Mouse (Mus musculus) heart, embryonic 12.5 days (tissue): ENCODE data around the gene Gm10282. TPM values are rescaled to one million over a fixed set of nuclear protein-coding genes. Genes with fewer than 3 reads are reported as not detected.

Experiments
- ATAC-seq: fragments of 200-750 bp; cut with Nextera tagmentation; 2 replicates; pipeline ENCODE4 v1.8.0; 2017; ENCODE audit warnings: moderate TSS enrichment, moderate library complexity; ENCODE audit not compliant: insufficient number of reproducible peaks, low FRiP score
- H3K27ac ChIP-seq: fragments of 300-500 bp; sonication (generic); 2 replicates; pipeline ENCODE4 v1.5.1; 2016; ENCODE audit warnings: mild to moderate bottlenecking, moderate library complexity; ENCODE audit not compliant: poor library complexity, severe bottlenecking
- H3K27me3 ChIP-seq: fragments of 300-500 bp; sonication (generic); replicated peaks from 2 replicates; pipeline ENCODE4 v1.6.1; 2016; ENCODE audit warnings: mild to moderate bottlenecking, moderate library complexity
- H3K36me3 ChIP-seq: fragments of 300-500 bp; sonication (generic); 2 replicates; pipeline ENCODE4 v1.6.1; 2016; ENCODE audit warnings: mild to moderate bottlenecking, moderate library complexity
- H3K4me1 ChIP-seq: fragments of 300-500 bp; sonication (generic); replicated peaks from 2 replicates; pipeline ENCODE4 v1.6.1; 2016; ENCODE audit warnings: mild to moderate bottlenecking
- H3K4me2 ChIP-seq: fragments of 300-500 bp; sonication (generic); 2 replicates; pipeline ENCODE4 v1.6.1; 2016; ENCODE audit warnings: mild to moderate bottlenecking, moderate library complexity
- H3K4me3 ChIP-seq: fragments of 300-500 bp; sonication (generic); 2 replicates; pipeline ENCODE4 v1.5.1; 2016; ENCODE audit warnings: mild to moderate bottlenecking
- H3K9ac ChIP-seq: fragments of 300-500 bp; sonication (generic); 2 replicates; pipeline ENCODE4 v1.6.1; 2016; ENCODE audit warnings: mild to moderate bottlenecking, moderate library complexity
- H3K9me3 ChIP-seq: fragments of 300-500 bp; sonication (generic); replicated peaks from 2 replicates; pipeline ENCODE4 v1.6.1; 2016; ENCODE audit warnings: mild to moderate bottlenecking, moderate library complexity
- WGBS: fragments of 180-500 bp; shearing (Covaris S2); methylation state at CpG from one replicate; pipeline ENCODE4 v1.1.7; 2016; 5-methylcytosine and 5-hydroxymethylcytosine counted together
- polyA plus RNA-seq: library from polyadenylated mRNA; unstranded; fragments of >200 nt; fragmentation: Nextera tagmentation; extraction: Ambion mirVana; gene quantifications from 2 replicates; pipeline ENCODE4 v1.2.1, GENCODE M21; 2016

The Gm10282 gene
- polyA plus RNA-seq, 1 experiment from 2014 or later = 17.1 TPM

GRCm38 (mm10) chr8:72271691-72272090 lies 33.4 kb downstream of the Gm10282 start:
- H3K4me3 ChIP-seq = no peak overlapping the region
- H3K4me2 ChIP-seq = no peak overlapping the region
- no peak overlapping the region for H3K27ac ChIP-seq
- no peaks in the 10 kb centered on the region for H3K36me3 ChIP-seq
- WGBS = 69% methylated on average over 3 of the region's 3 CpGs
- no peak overlapping the region for H3K9ac ChIP-seq
- ATAC-seq = no peak
- H3K9me3 ChIP-seq = 0 out of 2 replicates have a peak, but pooled peaks cover 3% of the 10 kb centered on the region
- peaks cover 13% of the 10 kb centered on the region for H3K4me1 ChIP-seq
- H3K27me3 ChIP-seq = no peaks in the 10 kb centered on the region

DNA sequence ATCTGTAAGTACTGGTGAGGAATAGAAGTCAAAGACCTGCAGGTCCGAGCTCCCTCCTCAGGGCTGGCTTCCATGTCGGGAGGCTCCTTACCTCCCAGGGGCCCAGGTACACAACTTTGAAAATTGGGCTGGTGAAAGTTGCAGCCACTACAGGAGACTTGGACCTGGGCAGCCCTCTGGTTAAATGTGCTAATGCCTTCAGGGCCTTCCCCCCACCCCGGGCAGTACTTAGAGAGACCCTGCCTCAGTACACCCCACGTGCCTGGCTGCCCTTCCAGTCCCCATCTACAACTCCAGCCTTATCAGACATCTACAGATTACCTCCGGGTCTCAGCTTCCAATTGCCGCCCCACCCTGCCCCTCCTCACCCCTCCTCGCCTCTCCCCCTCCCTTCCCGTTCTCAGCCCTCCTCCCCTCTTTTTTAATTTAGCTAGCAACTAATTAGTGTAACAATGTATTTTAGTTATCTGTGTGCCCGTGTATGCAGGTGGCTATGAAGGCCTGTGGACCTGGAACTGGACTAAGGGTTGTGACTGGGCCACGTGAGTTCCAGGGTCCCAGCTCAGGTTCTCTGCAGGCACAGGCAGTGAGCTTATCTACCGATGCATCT lies 33.9 kb downstream of the Gm10282 start:
- H3K36me3 ChIP-seq = no peaks in the 10 kb centered on the region
- H3K9ac ChIP-seq = no peak overlapping the region
- no peak overlapping the region for H3K4me2 ChIP-seq
- H3K4me1 ChIP-seq = peaks cover 13% of the 10 kb centered on the region
- 52% methylated on average over 11 of the region's 11 CpGs for WGBS
- no peaks in the 10 kb centered on the region for H3K27me3 ChIP-seq
- H3K9me3 ChIP-seq = 0 out of 2 replicates have a peak, but pooled peaks cover 3% of the 10 kb centered on the region
- H3K4me3 ChIP-seq = no peak overlapping the region
- H3K27ac ChIP-seq = no peak overlapping the region
- no peak for ATAC-seq

GRCm38 (mm10) chr8:72270606-72271005 lies 34.5 kb downstream of the Gm10282 start:
- no peaks in the 10 kb centered on the region for H3K36me3 ChIP-seq
- no peaks in the 10 kb centered on the region for H3K27me3 ChIP-seq
- WGBS = 85% methylated on average over 12 of the region's 12 CpGs
- H3K27ac ChIP-seq = no peak overlapping the region
- no peak overlapping the region for H3K4me2 ChIP-seq
- no peak overlapping the region for H3K9ac ChIP-seq
- H3K9me3 ChIP-seq = 0 out of 2 replicates have a peak, but pooled peaks cover 3% of the 10 kb centered on the region
- H3K4me3 ChIP-seq = no peak overlapping the region
- ATAC-seq = no peak
- H3K4me1 ChIP-seq = peaks cover 13% of the 10 kb centered on the region

DNA sequence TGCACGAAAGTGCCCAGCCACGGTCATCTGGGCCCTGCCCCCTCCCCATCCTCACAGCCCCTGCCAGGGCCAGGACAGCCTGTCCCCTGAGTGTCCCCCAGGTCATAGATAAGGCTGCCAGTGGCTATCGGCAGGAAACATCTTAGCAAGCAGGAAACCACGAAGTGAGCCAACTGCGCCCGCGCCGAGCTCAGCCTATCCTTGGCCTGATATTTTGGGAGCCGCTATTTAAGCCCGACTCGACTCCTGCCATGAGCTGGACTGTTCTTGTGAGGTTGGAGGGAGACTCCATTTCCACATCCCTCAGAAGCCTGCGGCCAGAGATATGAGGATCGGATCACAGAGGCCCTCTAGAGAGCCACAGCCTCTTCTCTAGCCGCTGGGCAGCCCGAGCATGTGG lies 36.7 kb downstream of the Gm10282 start:
- H3K9ac ChIP-seq = peak overlapping the region; percentile 47; the same call in 1 of the 2 replicates
- no peak overlapping the region for H3K4me3 ChIP-seq
- ATAC-seq = peak; percentile 88
- H3K4me2 ChIP-seq = peak overlapping the region; percentile 36
- peak overlapping the region; percentile 88 for H3K27ac ChIP-seq
- H3K36me3 ChIP-seq = no peaks in the 10 kb centered on the region
- peaks cover 13% of the 10 kb centered on the region for H3K4me1 ChIP-seq
- 0 out of 2 replicates have a peak, but pooled peaks cover 3% of the 10 kb centered on the region for H3K9me3 ChIP-seq
- no peaks in the 10 kb centered on the region for H3K27me3 ChIP-seq
- WGBS = 27% methylated on average over 15 of the region's 15 CpGs

DNA sequence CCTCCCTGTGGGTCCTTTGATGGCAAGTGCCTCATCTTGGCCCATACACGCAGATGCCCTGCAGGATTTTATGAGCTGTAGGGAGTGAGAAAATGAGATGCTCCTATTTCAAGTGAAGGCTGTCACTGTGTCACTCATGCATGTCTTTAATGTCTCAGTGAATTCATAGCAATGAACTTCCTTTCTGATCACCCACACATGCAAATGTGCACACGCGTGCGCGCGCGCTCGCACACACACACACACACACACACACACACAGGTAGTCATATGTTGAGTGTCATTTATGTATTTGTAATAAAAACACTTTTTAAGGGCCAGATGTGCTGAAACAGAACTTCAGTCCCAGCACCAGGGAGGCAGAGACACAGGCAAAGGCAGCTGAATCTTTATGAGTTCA lies 38.0 kb downstream of the Gm10282 start:
- Histone ChIP-seq H3K4me3 (no peak overlapping the region), H3K9ac (no peak overlapping the region), H3K4me1 (peaks cover 13% of the 10 kb centered on the region), H3K27me3 (no peaks in the 10 kb centered on the region), H3K9me3 (no peaks in the 10 kb centered on the region), H3K27ac (no peak overlapping the region), H3K4me2 (no peak overlapping the region), H3K36me3 (no peaks in the 10 kb centered on the region)
- no peak for ATAC-seq
- WGBS = 91% methylated on average over 8 of the region's 8 CpGs

- Histone ChIP-seq H3K9me3 (no peaks in the 10 kb centered on the region), H3K4me3 (no peak overlapping the region), H3K4me2 (no peak overlapping the region), H3K4me1 (peaks cover 13% of the 10 kb centered on the region), H3K9ac (no peak overlapping the region), H3K36me3 (no peaks in the 10 kb centered on the region), H3K27me3 (no peaks in the 10 kb centered on the region), H3K27ac (no peak overlapping the region)
- no peak for ATAC-seq
These were observed 38.4 kb downstream of the Gm10282 start for GRCm38 (mm10) chr8:72266671-72267070.

DNA sequence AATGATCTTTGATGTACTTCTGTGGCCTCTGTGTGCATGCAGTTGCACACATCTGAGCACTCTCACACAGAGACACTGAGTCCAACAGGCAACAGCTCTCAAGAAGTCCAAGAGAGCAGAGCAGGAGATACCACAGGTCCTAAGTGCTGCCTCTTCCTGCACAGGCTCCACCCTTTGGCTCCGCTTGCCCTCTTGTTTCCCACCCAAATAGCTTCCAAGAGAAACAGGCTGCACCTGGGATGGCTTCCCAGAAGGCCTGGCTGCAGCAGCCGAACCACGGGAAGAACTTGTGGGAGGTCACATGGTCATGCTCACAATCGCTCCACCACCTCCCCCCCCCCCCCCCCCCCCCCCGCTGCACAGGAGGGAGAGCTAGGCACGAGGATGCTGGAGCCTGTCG lies 39.7 kb downstream of the Gm10282 start:
- H3K27ac ChIP-seq = no peak overlapping the region
- WGBS = 39% methylated on average over 6 of the region's 7 CpGs
- ATAC-seq = no peak

DNA sequence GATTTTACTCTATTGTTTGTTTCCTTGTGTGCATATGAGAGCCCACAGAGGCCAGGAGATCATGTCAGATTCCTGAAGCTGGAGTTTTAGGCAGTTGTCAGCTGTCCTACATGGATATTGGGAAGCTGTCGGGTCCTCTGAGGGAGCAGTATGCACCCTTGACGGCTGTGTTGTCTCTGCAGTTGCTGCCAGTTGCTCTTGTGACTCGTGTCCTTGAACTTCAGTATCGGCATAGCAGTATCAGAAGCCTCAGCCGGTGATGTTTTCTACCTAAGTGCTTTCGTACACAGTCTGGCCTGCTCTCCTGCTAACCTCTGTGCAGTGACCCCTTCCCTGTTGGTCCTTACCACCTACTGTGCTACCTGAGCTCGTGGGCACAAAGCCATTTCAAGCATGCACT lies 41.6 kb downstream of the Gm10282 start:
- no peak overlapping the region for H3K9ac ChIP-seq
- WGBS = 60% methylated on average over 7 of the region's 7 CpGs
- no peak for ATAC-seq

More for the DNA sequence above, 39.7 kb downstream of the Gm10282 start:
- Histone ChIP-seq H3K9ac (no peak overlapping the region), H3K4me1 (peaks cover 25% of the 10 kb centered on the region), H3K4me2 (no peak overlapping the region), H3K4me3 (no peak overlapping the region), H3K9me3 (no peaks in the 10 kb centered on the region), H3K36me3 (no peaks in the 10 kb centered on the region), H3K27me3 (no peaks in the 10 kb centered on the region)

GRCm38 (mm10) chr8:72262756-72263155 lies 42.3 kb downstream of the Gm10282 start:
- H3K9ac ChIP-seq = no peak overlapping the region
- 95% methylated on average over 2 of the region's 2 CpGs for WGBS
- no peaks in the 10 kb centered on the region for H3K9me3 ChIP-seq
- H3K27ac ChIP-seq = no peak overlapping the region
- H3K27me3 ChIP-seq = no peaks in the 10 kb centered on the region
- no peaks in the 10 kb centered on the region for H3K36me3 ChIP-seq
- no peak for ATAC-seq
- no peak overlapping the region for H3K4me3 ChIP-seq
- peaks cover 12% of the 10 kb centered on the region for H3K4me1 ChIP-seq
- H3K4me2 ChIP-seq = no peak overlapping the region

More for the DNA sequence above, 41.6 kb downstream of the Gm10282 start:
- Histone ChIP-seq H3K27ac (no peak overlapping the region), H3K4me3 (no peak overlapping the region), H3K36me3 (no peaks in the 10 kb centered on the region), H3K4me1 (peaks cover 16% of the 10 kb centered on the region), H3K4me2 (no peak overlapping the region), H3K9me3 (no peaks in the 10 kb centered on the region), H3K27me3 (no peaks in the 10 kb centered on the region)

GRCm38 (mm10) chr8:72261872-72262271 lies 43.2 kb downstream of the Gm10282 start:
- H3K27me3 ChIP-seq = no peaks in the 10 kb centered on the region
- H3K27ac ChIP-seq = no peak overlapping the region
- peaks cover 2% of the 10 kb centered on the region for H3K36me3 ChIP-seq
- no peaks in the 10 kb centered on the region for H3K9me3 ChIP-seq
- ATAC-seq = no peak
- H3K4me2 ChIP-seq = no peak overlapping the region
- H3K9ac ChIP-seq = no peak overlapping the region
- H3K4me3 ChIP-seq = no peak overlapping the region
- peaks cover 21% of the 10 kb centered on the region for H3K4me1 ChIP-seq
- WGBS = 41% methylated on average over 5 of the region's 5 CpGs

DNA sequence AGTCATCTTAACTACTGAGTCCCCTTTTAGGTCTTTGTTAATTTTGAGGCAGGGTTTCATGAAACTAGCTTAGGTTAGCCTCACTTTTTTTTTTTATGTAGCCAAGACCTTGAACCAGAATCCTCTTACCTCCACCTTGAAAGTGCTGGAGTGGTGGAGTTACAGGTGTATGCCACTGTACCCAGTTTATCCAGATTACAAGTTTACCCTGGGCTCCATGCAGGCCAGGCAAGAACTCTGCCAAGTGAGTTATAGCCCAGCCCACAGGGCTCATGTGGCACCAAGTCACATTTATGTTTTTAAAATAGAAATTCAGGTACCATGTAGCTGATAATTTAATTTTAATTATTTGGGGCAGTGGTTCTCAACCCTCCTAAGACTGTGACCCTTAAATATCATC lies 43.6 kb downstream of the Gm10282 start:
- Histone ChIP-seq H3K4me2 (no peak overlapping the region), H3K9me3 (no peaks in the 10 kb centered on the region), H3K27ac (no peak overlapping the region), H3K36me3 (peaks cover 6% of the 10 kb centered on the region), H3K27me3 (no peaks in the 10 kb centered on the region), H3K4me1 (peaks cover 21% of the 10 kb centered on the region), H3K4me3 (no peak overlapping the region), H3K9ac (no peak overlapping the region)
- ATAC-seq = no peak

DNA sequence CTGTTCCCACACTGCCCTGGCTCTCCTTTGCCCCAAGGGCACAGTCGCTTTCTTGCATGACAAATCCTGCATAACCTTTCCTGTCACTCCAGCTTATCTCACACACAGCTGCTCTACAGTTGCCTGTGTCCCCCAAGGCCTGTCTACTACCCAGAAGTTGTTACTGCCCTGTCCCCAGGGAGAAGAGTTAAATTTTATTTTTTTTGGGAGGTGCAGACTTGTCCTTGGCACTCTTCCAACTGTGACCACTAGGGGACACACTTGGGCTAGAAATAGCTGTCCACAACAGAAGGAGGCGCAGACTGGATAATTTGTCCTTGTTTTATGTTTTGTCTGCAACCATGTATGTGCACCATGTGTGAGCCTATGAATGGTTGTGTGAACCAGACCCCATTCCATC lies 44.0 kb downstream of the Gm10282 start:
- peak; percentile 37; the same call in 1 of the 2 replicates for ATAC-seq
- H3K27ac ChIP-seq = peak overlapping the region; percentile 29; the same call in 1 of the 2 replicates
- H3K9ac ChIP-seq = no peak overlapping the region
- 19% methylated on average over 2 of the region's 2 CpGs for WGBS
- H3K36me3 ChIP-seq = peaks cover 7% of the 10 kb centered on the region
- no peaks in the 10 kb centered on the region for H3K9me3 ChIP-seq
- H3K4me2 ChIP-seq = no peak overlapping the region
- no peak overlapping the region for H3K4me3 ChIP-seq
- H3K4me1 ChIP-seq = peaks cover 21% of the 10 kb centered on the region
- H3K27me3 ChIP-seq = no peaks in the 10 kb centered on the region
